Mouse (Mus musculus): Measurements from ENCODE around the gene Hist1h2bh. TPM values are rescaled to one million over a fixed set of nuclear protein-coding genes. Genes with fewer than 3 reads are reported as not detected.

Gene Hist1h2bh
- polyA plus RNA-seq (2017; shearing (Covaris generic)), result not detected

DNA sequence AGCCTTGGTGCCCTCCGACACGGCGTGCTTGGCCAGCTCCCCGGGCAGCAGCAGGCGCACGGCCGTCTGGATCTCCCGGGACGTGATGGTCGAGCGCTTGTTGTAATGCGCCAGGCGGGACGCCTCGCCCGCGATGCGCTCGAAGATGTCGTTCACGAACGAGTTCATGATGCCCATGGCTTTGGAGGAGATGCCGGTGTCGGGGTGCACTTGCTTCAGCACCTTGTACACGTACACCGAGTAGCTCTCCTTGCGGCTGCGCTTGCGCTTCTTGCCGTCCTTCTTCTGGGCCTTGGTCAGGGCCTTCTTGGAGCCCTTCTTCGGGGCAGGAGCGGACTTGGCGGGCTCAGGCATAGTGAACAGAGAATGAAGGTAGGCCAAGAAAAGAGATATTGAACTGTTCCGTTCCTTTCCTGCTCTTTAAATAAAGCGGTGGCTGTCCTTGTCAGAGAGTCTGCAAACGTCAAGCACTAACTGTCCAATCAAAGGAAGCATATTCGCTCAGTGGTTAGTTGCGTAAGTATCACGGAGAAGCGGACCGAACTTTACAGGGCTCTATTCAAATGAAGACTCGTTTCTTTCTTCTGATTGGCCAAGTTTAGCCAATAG, at the start of gene Hist1h2bh:
Gene Hist1h2bh, minus strand, starts transcription at position 394 of the 609 bp plus-strand sequence.

DNA sequence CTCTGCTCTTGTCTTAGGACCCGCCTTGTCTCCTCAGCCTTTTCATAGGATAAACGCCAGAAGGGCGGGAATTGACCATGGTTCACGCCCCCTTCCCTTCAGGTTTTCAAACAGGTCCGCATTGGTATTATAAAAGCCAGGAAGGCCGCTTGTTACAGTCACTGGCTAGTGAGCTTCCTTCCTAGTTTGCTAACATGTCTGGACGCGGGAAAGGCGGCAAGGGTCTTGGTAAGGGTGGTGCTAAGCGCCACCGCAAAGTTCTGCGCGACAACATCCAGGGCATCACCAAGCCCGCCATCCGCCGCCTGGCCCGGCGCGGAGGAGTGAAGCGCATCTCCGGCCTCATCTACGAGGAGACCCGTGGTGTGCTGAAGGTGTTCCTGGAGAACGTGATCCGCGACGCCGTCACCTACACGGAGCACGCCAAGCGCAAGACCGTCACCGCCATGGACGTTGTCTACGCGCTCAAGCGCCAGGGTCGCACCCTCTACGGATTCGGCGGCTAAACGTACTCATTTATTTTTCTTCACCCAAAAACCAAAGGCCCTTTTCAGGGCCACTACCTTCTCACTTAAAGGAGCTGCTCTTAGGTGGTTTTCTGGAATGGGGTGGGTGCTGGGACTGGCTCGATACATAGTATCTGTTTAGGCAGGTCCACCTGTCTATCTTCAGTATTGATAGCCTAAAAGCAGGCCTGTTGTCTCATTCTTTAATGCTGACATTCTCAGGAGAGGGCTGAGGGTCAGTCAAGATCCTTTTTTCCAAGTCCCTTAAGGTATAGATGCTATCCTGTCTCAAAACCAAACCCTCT, 38.4 kb upstream of the Hist1h2bh start, which contains the start of gene Hist1h4d:
Gene Hist1h4d, plus strand, starts transcription at position 191 of the 811 bp plus-strand sequence.

DNA sequence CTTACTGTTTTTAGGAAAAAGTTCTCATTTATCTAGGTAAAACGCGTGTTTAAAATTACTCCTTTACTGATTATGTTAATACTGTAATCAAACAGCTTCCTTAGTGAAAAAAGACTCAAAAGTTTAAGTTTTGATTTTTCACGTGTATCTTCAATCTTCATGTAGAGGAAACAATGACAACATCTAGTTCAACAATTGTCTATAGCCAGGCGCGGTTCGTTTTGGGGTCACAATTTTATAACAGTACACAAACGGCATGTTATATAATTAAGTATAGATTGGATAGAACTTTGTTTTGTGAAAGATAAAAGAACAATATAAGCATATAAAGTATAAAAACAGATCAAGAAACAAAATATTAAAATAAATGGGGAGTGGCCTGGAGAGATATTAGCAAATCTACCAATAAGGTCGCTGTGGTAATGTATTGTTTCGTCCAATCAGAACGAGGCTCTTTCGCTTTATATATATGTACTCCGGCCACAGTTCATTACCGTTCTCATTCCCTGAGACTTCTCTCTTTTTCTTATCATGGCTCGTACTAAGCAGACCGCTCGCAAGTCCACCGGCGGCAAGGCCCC, 32.2 kb upstream of the Hist1h2bh start, which contains the start of gene Hist1h3d:
Gene Hist1h3d, plus strand, starts transcription at position 493 of the 581 bp plus-strand sequence.

DNA sequence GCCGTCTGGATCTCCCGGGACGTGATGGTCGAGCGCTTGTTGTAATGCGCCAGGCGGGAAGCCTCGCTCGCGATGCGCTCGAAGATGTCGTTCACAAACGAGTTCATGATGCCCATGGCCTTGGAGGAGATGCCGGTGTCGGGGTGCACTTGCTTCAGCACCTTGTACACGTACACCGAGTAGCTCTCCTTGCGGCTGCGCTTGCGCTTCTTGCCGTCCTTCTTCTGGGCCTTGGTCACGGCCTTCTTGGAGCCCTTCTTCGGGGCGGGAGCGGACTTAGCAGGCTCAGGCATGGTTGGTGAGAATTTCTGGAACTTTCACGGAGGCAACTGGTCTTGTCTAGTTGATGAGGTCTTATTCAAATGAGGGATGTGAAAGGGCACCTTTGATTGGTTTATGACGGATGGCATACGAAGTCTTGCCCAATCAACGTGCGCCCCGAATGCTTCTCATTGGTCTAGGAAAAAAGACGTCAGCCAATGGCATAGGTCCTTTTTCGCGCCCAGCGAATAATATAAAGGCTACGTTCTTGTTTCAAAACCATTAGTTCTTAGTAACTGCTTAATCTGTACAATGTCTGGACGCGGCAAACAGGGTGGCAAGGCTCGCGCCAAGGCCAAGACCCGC, 30.8 kb upstream of the Hist1h2bh start, which contains the start of the genes Hist1h2bf and Hist1h2ad:
Gene Hist1h2bf, minus strand, starts transcription at position 299 of the 627 bp plus-strand sequence.
Gene Hist1h2ad, plus strand, starts transcription at position 484 of the 627 bp plus-strand sequence.

DNA sequence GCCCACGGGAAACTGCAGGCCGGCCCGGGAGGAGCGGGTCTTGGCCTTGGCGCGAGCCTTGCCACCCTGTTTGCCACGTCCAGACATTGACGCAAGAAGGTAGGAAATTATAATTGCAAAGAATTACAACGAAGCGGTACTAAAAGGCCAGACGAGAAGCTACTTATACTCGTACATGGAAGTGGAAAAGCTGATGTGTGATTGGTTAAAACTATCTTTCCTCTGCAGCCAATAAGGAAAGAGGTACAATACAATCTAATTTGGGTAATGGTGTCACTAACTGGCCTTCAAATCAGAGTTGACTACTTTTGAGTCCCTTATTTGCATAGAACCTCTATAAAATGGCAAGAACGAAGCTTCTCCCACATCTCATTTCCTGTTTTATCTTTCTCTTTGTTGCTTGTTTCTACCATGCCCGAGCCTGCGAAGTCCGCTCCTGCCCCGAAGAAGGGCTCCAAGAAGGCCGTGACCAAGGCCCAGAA, 27.9 kb upstream of the Hist1h2bh start, which contains the start of the genes Hist1h2ae and Hist1h2bg:
Gene Hist1h2ae, minus strand, starts transcription at position 199 of the 482 bp plus-strand sequence.
Gene Hist1h2bg, plus strand, starts transcription at position 375 of the 482 bp plus-strand sequence.

DNA sequence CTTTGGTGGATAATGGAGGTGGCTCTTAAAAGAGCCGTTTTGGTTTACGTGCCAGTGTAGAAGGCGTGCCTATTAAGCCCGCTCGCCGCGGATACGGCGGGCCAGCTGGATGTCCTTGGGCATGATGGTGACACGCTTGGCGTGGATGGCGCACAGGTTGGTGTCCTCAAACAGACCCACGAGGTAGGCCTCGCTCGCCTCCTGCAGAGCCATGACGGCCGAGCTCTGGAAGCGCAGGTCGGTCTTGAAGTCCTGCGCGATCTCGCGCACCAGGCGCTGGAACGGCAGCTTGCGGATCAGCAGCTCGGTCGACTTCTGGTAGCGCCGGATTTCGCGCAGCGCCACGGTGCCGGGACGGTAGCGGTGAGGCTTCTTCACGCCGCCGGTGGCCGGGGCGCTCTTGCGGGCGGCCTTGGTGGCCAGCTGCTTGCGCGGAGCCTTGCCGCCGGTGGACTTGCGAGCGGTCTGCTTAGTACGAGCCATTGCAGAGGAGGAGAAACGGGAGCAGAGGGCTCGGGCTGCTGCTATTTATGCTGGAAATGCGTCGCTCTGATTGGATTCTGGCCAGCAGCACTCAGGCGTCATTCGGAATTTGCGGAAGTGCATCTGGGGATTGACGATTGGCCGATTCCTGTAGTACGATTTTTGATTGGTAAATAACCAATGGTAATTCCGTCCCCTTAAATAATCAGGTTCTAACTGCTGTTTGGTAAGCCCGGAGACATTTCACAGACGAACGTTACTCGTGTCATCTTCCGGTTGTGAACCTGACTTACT, 18.9 kb upstream of the Hist1h2bh start, which contains the start of gene Hist1h3e:
Gene Hist1h3e, minus strand, starts transcription at position 487 of the 777 bp plus-strand sequence.

DNA sequence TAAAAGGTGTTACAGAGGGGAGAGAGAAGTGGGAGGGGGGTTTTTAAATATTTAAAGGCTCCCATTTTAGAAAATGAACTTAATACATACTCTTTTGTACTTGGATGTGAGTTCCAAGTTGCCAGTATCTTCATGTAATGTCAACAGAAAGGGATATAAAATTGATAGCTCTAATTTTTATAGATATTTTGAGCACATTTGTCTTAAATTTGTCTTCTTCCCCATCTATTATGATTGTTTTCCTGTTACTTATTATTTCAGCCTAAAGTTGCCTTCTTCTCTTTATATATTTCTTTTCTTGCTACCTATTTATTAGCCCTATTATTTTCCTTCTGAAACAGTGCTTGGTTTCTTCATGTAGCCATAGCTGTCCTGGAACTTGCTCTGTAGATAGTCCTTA, 9.8 kb upstream of the Hist1h2bh start, which contains the start of gene Hist1h1d:
Gene Hist1h1d, plus strand, starts transcription at position 301 of the 400 bp plus-strand sequence.

DNA sequence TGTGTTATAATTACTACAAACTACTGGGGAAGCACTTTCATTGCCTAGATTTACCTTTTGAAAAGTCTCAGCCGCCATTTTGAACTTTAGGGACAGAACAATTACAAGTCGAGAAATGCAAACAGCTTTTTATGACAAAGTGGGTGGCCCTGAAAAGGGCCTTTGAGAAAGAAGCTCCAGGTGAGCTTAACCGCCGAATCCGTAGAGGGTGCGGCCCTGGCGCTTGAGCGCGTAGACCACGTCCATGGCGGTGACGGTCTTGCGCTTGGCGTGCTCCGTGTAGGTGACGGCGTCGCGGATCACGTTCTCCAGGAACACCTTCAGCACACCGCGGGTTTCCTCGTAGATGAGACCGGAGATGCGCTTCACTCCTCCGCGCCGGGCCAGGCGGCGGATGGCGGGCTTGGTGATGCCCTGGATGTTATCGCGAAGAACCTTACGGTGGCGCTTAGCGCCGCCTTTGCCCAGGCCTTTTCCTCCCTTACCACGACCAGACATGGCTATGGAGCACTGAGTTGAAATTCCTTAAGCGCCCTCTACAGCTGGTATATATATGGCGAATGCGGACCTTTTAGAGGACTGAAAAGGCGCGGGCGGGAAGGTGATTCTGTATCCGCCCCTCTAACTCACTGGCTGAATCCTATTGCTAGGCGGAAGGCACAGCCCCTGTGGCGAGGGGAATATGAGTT, 8.1 kb upstream of the Hist1h2bh start, which contains the start of gene Hist1h4f:
Gene Hist1h4f, minus strand, starts transcription at position 503 of the 689 bp plus-strand sequence.

DNA sequence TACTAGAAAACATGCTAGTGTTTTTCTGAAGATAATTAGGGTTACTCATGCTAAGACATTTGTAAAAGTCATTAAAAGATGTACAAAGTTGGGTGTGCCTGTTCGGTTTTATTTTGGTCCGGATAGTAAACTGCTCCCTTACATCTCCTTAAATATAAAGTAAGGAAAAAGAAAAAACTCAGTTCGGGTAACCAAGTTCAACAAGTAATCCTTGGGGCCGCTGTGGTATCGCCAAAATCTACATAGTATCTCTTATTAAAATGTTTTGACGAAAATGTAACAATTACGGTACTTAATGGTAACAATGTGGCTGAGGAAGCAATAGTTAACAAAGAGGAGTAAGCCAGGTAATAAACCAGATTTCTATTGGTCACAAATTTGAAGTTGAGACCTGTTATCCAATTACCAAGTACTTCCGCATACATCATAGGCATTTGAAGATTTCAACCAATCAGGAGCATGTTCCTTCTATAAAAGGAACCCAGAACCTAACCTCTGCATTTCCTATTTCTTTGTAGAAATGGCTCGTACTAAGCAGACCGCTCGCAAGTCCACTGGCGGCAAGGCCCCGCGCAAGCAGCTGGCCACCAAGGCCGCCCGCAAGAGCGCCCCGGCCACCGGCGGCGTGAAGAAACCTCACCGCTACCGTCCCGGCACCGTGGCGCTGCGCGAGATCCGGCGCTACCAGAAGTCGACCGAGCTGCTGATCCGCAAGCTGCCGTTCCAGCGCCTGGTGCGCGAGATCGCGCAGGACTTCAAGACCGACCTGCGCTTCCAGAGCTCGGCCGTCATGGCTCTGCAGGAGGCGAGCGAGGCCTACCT, 984 bp upstream of the Hist1h2bh start, which contains the start of gene Hist1h3f:
Gene Hist1h3f, plus strand, starts transcription at position 88 of the 822 bp plus-strand sequence.

DNA sequence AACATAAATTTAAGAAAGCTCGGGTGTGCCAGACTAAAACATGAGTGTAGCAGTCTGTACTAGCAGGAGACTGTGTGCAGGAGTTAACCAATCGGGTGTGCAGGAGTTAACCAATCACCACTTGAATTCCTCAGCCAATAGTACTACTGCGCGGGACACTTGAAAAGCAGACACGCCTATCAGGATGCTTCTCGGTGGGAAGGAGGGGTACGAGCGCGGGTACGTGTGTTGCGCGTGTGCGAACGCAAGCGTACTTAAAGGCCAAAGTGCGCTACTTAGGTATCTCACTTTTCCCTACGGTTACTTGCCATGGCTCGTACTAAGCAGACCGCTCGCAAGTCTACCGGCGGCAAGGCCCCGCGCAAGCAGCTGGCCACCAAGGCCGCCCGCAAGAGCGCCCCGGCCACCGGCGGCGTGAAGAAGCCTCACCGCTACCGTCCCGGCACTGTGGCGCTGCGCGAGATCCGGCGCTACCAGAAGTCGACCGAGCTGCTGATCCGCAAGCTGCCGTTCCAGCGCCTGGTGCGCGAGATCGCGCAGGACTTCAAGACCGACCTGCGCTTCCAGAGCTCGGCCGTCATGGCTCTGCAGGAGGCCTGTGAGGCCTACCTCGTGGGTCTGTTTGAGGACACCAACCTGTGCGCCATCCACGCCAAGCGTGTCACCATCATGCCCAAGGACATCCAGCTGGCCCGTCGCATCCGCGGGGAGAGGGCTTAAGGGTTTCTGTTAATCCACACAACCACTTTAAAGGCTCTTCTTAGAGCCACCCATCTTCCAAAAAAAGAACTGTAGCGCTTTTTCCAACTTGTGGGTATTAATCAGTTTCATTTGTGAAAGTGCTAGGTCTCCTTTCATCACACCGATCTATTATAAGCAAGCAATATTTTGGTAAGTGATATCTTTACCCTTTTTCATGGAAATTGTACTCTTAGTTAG, 7.8 kb downstream of the Hist1h2bh start, which contains the start of gene Hist1h3g:
Gene Hist1h3g, plus strand, starts transcription at position 286 of the 939 bp plus-strand sequence.

DNA sequence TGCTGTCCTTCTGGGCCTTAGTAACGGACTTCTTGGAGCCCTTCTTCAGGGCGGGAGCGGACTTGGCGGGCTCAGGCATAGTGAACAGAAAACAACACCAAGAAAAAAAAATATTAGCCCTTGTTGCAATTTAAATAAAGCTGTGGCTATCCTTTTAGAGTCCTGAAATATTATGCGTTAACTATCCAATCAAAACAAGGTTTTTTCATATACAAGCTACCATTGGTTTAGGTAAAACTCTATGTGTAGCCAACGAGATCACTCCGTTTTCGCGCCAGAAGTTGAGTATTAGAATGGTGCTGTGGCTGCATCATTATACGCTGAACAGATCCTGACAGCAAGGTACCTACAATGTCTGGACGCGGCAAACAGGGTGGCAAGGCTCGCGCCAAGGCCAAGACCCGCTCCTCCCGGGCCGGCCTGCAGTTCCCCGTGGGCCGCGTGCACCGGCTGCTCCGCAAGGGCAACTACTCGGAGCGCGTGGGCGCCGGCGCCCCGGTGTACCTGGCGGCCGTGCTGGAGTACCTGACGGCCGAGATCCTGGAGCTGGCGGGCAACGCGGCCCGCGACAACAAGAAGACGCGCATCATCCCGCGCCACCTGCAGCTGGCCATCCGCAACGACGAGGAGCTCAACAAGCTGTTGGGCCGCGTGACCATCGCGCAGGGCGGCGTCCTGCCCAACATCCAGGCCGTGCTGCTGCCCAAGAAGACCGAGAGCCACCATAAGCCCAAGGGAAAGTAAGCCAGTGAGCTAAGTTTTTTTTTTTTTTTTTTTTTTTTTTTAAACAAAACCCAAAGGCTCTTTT, 9.4 kb downstream of the Hist1h2bh start, which contains the start of gene Hist1h2af:
Gene Hist1h2af, plus strand, starts transcription at position 347 of the 808 bp plus-strand sequence.

DNA sequence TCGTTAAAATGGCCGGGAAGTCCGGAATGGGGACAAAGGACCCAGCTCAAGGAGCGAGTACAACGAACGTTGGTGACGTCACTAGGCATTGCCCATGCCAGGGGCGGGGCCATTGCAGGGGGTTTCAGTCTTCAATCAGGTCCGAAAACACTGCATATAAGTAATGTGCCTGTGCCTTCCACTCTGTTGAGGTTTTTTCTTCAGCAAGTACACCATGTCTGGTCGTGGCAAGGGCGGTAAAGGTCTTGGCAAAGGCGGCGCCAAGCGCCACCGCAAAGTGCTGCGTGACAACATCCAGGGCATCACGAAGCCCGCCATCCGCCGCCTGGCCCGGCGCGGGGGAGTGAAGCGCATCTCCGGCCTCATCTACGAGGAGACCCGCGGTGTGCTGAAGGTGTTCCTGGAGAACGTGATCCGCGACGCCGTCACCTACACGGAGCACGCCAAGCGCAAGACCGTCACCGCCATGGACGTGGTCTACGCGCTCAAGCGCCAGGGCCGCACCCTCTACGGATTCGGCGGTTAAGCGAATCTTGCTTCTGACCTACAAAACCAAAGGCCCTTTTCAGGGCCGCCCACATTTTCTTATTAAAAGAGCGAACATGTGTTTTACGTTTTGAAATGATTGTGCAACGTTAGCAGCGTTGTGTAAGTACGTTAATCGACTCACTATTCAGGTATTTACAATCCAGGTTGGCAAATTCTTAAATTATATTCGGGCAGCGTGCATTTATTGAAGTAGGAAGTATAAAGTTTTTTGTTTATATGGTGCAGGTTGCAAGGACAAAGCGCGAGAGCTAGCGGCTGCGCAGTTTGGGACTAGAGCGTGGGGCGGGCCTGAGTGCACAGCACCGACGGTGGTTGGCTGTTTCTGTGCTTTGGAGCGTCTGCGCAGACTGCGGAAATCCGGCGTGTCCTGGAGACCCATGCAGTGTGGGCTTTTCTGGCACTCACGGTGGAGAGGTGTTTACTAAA, 12.0 kb downstream of the Hist1h2bh start, which contains the start of gene Hist1h4h:
Gene Hist1h4h, plus strand, starts transcription at position 150 of the 975 bp plus-strand sequence.

